Mouse (Mus musculus) intestine, embryonic 14.5 days (tissue): ENCODE measurements at regions not wholly inside any gene's neighbourhood (a gene's known extent, or its start where the extent isn't known, plus 50 kb on each side); places are given as distances from the start of the nearest gene placed in this dataset.

Experiments
- ATAC-seq: fragments of 200-750 bp; cut with Nextera tagmentation; replicated peaks from 2 replicates; pipeline ENCODE4 v1.8.0; 2017; ENCODE audit warnings: low read depth, moderate number of reproducible peaks, moderate TSS enrichment, moderate library complexity; ENCODE audit not compliant: low FRiP score, low TSS enrichment
- DNase-seq: peaks from one replicate; pipeline ENCODE4 v3.0.0-alpha.2; 2018; ENCODE audit warnings: low spot score
- H3K27ac ChIP-seq: fragments of 300-500 bp; sonication (generic); 2 replicates; pipeline ENCODE4 v1.5.1; 2014; ENCODE audit warnings: low read depth, mild to moderate bottlenecking, control low read depth
- H3K27me3 ChIP-seq: fragments of 300-500 bp; sonication (generic); replicated peaks from 2 replicates; pipeline ENCODE4 v1.6.1; 2014; ENCODE audit warnings: low read length, control low read depth; ENCODE audit not compliant: control insufficient read depth, insufficient read depth
- H3K36me3 ChIP-seq: fragments of 300-500 bp; sonication (generic); 2 replicates; pipeline ENCODE4 v1.6.1; 2014; ENCODE audit warnings: low read length, control low read depth; ENCODE audit not compliant: control insufficient read depth, insufficient read depth
- H3K4me1 ChIP-seq: fragments of 300-500 bp; sonication (generic); replicated peaks from 2 replicates; pipeline ENCODE4 v1.6.1; 2014; ENCODE audit warnings: low read length, control low read depth, mixed read lengths; ENCODE audit not compliant: control insufficient read depth, insufficient read depth
- H3K4me2 ChIP-seq: fragments of 300-500 bp; sonication (generic); 2 replicates; pipeline ENCODE4 v1.6.1; 2014; ENCODE audit warnings: low read length
- H3K4me3 ChIP-seq: fragments of 300-500 bp; sonication (generic); 2 replicates; pipeline ENCODE4 v1.5.1; 2014; ENCODE audit warnings: low read depth, low read length, control low read depth, mixed read lengths
- H3K9ac ChIP-seq: fragments of 300-500 bp; sonication (generic); 2 replicates; pipeline ENCODE4 v1.6.1; 2014; ENCODE audit warnings: mild to moderate bottlenecking, low read length
- H3K9me3 ChIP-seq: fragments of 300-500 bp; sonication (generic); 2 replicates; pipeline ENCODE4 v1.6.1; 2016; ENCODE audit warnings: low read length, control low read depth; ENCODE audit not compliant: control insufficient read depth
- WGBS: fragments of 180-500 bp; shearing (Covaris S2); extraction: QIAGEN DNeasy Blood & Tissue Kit; methylation state at CpG from one replicate; pipeline ENCODE4 v1.1.7; 2014; 5-methylcytosine and 5-hydroxymethylcytosine counted together

DNA sequence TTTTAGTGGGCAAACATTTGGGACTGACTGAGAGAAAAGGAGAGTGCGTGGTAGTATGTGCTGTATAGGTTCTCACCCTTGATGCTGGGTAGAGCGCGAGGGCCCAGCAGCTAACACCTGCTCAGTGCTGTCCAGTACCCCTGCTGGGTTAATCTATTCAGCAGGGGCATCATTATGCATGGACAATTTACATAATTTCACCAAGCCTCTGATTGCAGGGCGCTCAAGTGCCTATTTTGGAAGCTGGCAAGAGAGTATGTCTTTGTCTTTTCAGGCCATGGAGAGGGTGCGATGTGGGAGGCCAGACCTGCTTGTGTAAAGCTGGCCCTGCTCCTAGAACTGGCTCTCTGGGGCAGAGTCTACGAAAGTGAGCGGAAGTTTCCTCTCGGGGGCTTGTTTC is 294.9 kb upstream of the Gm4791 start:
- Histone ChIP-seq H3K36me3 (no peaks in the 10 kb centered on the region), H3K4me1 (no peaks in the 10 kb centered on the region), H3K27ac (no peak overlapping the region), H3K9ac (no peak overlapping the region), H3K4me3 (no peak overlapping the region), H3K9me3 (no peaks in the 10 kb centered on the region), H3K27me3 (no peaks in the 10 kb centered on the region), H3K4me2 (no peak overlapping the region)
- no peak for ATAC-seq
- DNase-seq: no peak
- 64% methylated on average over 8 of the region's 8 CpGs for WGBS

DNA sequence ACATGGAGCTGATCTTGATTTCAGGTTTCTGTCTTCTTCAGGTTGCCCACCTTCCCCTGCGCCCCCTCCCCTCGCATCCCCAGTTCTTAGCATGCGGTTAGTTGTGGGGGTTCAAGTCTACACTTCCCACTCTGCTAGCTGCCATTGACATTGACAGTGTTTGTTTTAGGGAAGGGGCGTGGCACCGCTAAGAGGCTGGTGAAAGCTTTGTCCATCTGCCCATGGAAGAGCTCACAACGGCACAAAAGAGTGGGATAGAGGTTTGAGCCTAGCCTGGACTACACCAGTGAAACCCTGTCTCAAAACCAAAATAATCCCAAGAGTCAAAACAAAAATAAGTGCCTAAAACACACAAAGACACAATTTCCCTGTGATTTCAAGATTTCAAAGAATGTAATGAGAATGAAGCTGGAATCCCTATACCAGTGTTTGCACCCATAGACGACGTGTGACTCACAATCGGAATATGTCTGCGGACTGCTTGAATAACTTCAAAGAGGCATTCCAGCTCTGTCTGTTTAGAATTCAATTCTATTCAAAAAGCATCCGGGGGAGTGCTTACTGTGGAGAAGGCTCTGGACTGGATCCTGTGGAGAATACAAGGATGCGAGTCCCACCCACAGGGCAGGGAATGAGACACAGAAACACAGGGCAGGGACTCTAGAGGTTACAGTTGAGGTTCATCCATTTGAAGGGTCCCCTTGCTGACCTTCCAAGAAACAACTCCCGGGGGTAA is 295.5 kb upstream of the Gm4791 start:
- H3K9ac ChIP-seq: no peak overlapping the region
- no peak overlapping the region for H3K27ac ChIP-seq
- no peaks in the 10 kb centered on the region for H3K4me1 ChIP-seq
- DNase-seq (no peak), ATAC-seq (no peak)
- no peak overlapping the region for H3K4me2 ChIP-seq
- H3K9me3 ChIP-seq: no peaks in the 10 kb centered on the region
- H3K27me3 ChIP-seq: no peaks in the 10 kb centered on the region
- H3K4me3 ChIP-seq: no peak overlapping the region
- WGBS: 67% methylated on average over 13 of the region's 13 CpGs
- no peaks in the 10 kb centered on the region for H3K36me3 ChIP-seq

DNA sequence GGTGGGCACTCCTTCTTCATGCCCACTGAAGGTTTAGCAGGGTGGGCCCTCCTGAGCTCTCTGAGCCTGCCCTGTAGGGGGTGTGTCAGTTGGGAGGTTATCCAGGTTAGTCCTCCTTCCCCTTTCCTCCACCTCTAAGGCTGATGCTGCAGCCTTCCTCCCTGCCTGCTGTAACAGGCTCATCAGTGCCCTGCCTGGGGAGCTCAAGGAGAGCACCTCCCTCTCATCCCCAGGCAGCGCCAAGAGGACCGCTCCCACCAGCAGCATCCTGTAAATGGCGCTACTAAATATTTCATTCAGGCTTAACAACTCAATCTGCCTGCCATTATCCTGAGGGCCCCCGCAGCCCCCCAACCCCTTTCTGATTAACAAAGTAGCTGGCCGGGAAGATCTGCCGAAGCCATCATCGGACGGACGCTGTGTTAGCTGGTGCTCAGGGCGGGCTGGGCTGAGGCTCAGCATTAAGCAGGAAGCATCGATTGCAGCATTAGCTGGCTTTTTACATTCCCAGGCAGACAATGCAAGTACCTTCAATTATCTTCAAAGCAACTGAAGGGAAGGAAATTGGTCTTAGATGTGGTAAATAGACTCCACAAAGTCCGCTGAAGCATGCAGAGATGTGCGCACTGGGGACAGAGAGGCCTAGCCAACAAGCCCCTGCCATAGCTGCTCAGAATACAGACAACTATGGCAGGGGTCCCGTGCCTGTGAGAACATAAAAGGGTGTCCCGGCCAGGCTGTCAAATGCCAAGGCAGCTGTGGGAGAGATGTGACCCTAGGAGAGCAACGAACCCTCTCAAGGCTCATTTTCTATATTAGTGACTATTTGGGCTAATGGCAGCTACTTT is 296.3 kb upstream of the Gm4791 start:
- Histone ChIP-seq H3K9me3 (no peaks in the 10 kb centered on the region), H3K27ac (no peak overlapping the region), H3K27me3 (no peaks in the 10 kb centered on the region), H3K4me1 (no peaks in the 10 kb centered on the region), H3K4me3 (no peak overlapping the region), H3K9ac (no peak overlapping the region), H3K36me3 (no peaks in the 10 kb centered on the region), H3K4me2 (no peak overlapping the region)
- 36% methylated on average over 16 of the region's 16 CpGs for WGBS
- no peak for DNase-seq
- ATAC-seq: no peak

DNA sequence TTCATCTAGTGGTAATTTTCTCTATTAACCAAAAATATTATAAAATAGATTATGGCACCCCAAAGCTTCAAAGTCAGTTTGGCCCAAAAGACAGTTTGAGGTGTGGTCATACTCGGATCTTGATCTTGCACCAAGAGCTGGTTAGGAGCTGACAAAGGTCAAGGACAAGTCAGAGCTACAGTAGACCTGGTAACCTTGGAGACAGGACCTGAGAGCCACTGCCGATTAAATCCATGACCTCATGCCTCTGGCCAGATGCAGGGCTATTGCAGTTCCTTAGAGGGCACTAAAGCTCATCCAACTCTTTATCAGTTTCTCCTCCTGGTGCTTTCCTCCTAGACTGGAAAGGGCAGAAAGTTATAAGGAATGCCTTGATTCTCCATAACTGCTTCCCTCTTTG is 302.4 kb upstream of the Gm4791 start:
- H3K4me3 ChIP-seq: no peak overlapping the region
- DNase-seq (no peak), ATAC-seq (no peak)
- no peak overlapping the region for H3K27ac ChIP-seq
- WGBS: 70% methylated on average over 2 of the region's 2 CpGs
- no peaks in the 10 kb centered on the region for H3K36me3 ChIP-seq
- H3K4me1 ChIP-seq: no peaks in the 10 kb centered on the region
- no peak overlapping the region for H3K9ac ChIP-seq
- H3K4me2 ChIP-seq: no peak overlapping the region
- H3K27me3 ChIP-seq: no peaks in the 10 kb centered on the region
- H3K9me3 ChIP-seq: no peaks in the 10 kb centered on the region

DNA sequence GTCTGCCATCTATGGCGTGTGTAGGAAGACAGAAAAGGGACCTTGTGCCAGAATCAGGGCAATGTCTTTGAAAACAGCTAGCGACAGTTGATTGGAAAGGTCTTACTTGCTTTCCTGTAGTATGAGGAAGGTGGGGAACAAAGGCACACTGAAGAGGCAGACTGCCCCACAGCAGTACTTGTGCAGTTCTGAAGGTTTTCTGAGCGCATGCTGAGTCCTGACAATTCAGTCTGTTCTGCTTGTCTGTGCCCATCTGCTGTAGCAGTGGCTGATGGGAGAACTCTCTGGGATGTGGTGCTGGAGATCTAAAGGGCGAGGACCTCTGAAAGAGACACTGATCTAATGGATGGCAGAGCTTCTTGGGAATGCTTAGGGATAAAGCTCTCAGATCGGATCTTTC is 309.2 kb upstream of the Gm4791 start:
- no peak for ATAC-seq
- no peak overlapping the region for H3K27ac ChIP-seq
- 82% methylated on average over 5 of the region's 5 CpGs for WGBS

DNA sequence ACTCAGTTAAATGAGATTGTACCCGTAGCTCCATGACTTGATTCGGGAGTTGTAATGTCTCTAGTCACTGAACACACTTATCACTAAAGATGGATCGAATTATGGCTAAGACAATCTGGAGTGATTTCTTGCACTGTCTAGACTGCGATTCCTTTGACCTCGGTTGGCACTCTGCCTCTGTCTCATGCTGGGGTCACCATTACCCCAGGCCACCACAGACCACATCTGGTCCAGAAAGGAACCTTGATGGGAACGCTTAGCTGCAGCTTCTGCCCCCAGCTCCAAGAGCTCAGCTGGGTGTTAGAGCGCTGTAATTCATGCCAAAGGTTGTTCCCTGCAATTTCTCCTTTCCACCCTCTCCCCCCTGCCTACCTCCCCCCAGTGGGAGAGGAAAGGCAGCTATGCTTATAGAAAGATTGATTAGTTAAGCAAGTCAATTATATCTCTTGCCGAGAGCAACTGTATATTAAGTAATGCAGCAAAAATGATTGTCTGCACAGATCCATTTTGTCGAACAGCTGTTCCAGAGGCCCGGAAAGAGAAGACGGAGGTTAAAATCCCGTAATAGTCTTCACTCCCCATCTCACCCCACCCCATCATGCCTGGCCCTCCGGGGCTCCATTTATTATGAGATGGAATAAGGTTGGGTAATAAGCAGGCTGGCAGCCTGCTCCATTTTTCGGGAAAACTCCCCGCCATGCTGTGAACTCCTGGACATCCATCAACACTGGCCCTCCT is 314.3 kb upstream of the Gm4791 start:
- no peaks in the 10 kb centered on the region for H3K27me3 ChIP-seq
- H3K9ac ChIP-seq: no peak overlapping the region
- no peak overlapping the region for H3K4me3 ChIP-seq
- DNase-seq (no peak), ATAC-seq (no peak)
- H3K4me1 ChIP-seq: no peaks in the 10 kb centered on the region
- 80% methylated on average over 15 of the region's 15 CpGs for WGBS
- H3K9me3 ChIP-seq: no peaks in the 10 kb centered on the region
- no peak overlapping the region for H3K27ac ChIP-seq
- H3K36me3 ChIP-seq: no peaks in the 10 kb centered on the region
- H3K4me2 ChIP-seq: no peak overlapping the region

More for the DNA sequence above, 309.2 kb upstream of the Gm4791 start:
- no peaks in the 10 kb centered on the region for H3K27me3 ChIP-seq
- H3K9me3 ChIP-seq: no peaks in the 10 kb centered on the region
- no peak for DNase-seq
- no peaks in the 10 kb centered on the region for H3K36me3 ChIP-seq
- no peak overlapping the region for H3K9ac ChIP-seq
- H3K4me1 ChIP-seq: no peaks in the 10 kb centered on the region
- no peak overlapping the region for H3K4me3 ChIP-seq
- no peak overlapping the region for H3K4me2 ChIP-seq

DNA sequence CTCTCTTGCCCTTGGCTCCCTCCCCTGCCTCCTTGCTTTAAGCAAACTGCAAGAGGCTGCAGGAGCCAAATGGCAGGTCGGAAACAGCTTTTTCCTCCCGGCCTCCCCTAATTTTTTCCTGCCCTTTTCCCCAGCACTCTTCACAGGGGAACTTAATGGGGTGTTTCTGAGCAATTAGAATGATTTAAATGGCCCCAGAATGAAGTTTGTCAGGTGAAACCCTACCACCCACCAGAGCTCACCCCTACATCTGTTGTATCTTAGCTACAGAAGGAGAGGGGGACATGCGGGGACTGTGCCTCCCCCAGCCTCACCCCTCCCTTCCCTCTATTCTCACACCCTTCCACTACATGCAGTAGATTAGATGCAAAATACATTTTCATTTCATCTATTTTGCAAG is 326.5 kb upstream of the Gm4791 start:
- no peak overlapping the region for H3K27ac ChIP-seq
- no peak overlapping the region for H3K4me2 ChIP-seq
- no peaks in the 10 kb centered on the region for H3K36me3 ChIP-seq
- H3K27me3 ChIP-seq: no peaks in the 10 kb centered on the region
- DNase-seq (no peak), ATAC-seq (no peak)
- H3K4me1 ChIP-seq: no peaks in the 10 kb centered on the region
- no peaks in the 10 kb centered on the region for H3K9me3 ChIP-seq
- 31% methylated on average over 3 of the region's 3 CpGs for WGBS
- H3K4me3 ChIP-seq: no peak overlapping the region
- H3K9ac ChIP-seq: no peak overlapping the region

DNA sequence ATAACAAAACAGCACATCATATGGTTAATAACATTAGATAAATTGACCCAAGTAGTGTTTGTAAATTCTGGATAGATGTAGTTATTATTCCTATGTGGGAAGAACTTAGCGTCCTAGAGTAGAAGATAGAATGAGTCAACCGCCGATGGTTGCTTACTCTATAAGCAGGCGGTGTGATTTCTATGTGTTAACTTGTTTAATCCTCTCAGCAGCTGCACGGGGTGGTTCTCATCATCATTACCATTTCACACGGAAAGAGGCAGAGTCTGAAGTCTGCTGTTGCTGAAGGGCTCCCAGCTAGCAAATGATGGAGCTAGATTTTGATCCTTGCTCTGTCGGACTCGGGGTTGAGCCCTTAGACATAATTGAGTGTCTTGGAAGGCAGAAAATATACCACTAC is 334.6 kb upstream of the 4931429L15Rik start:
- 80% methylated on average over 8 of the region's 8 CpGs for WGBS
- Histone ChIP-seq H3K4me3 (no peak overlapping the region), H3K36me3 (no peaks in the 10 kb centered on the region), H3K9ac (no peak overlapping the region), H3K9me3 (no peaks in the 10 kb centered on the region), H3K4me2 (no peak overlapping the region), H3K4me1 (no peaks in the 10 kb centered on the region), H3K27me3 (no peaks in the 10 kb centered on the region), H3K27ac (no peak overlapping the region)
- DNase-seq (no peak), ATAC-seq (no peak)
